Mouse (Mus musculus) lung, postnatal 0 days (tissue): ENCODE data around the gene Eef1a2. TPM values are rescaled to one million over a fixed set of nuclear protein-coding genes. Genes with fewer than 3 reads are reported as not detected.
A peak's percentile ranks its signal among the peaks of the same experiment; 100 is the strongest.

ENCODE experiments used
- ATAC-seq: fragments of 200-750 bp; cut with Nextera tagmentation; 2 replicates; pipeline ENCODE4 v1.8.0; 2017; ENCODE audit warnings: moderate library complexity
- DNase-seq: peaks from one replicate; pipeline ENCODE4 v3.0.0-alpha.2; 2016; ENCODE audit warnings: low spot score
- H3K27ac ChIP-seq: fragments of 300-500 bp; sonication (generic); 2 replicates; pipeline ENCODE4 v1.5.1; 2014; ENCODE audit warnings: antibody characterized with exemption, mild to moderate bottlenecking, low read length, mixed read lengths
- H3K27me3 ChIP-seq: fragments of 300-500 bp; sonication (generic); replicated peaks from 2 replicates; pipeline ENCODE4 v1.6.1; 2014; ENCODE audit warnings: low read length, mixed read lengths; ENCODE audit not compliant: insufficient read depth
- H3K36me3 ChIP-seq: fragments of 300-500 bp; sonication (generic); 2 replicates; pipeline ENCODE4 v1.6.1; 2014; ENCODE audit warnings: low read length, mixed read lengths; ENCODE audit not compliant: insufficient read depth
- H3K4me1 ChIP-seq: fragments of 300-500 bp; sonication (generic); 2 replicates; pipeline ENCODE4 v1.6.1; 2014; ENCODE audit warnings: antibody characterized with exemption, low read depth, low read length, mixed read lengths; ENCODE audit not compliant: insufficient read depth
- H3K4me2 ChIP-seq: fragments of 300-500 bp; sonication (generic); replicated peaks from 2 replicates; pipeline ENCODE4 v1.6.1; 2014; ENCODE audit warnings: low read depth, mild to moderate bottlenecking, low read length, moderate library complexity, mixed read lengths
- H3K4me3 ChIP-seq: fragments of 300-500 bp; sonication (generic); 2 replicates; pipeline ENCODE4 v1.5.1; 2014; ENCODE audit warnings: low read depth, low read length
- H3K9ac ChIP-seq: fragments of 300-500 bp; sonication (generic); replicated peaks from 2 replicates; pipeline ENCODE4 v1.6.1; 2014; ENCODE audit warnings: low read depth, mild to moderate bottlenecking
- H3K9me3 ChIP-seq: fragments of 300-500 bp; sonication (generic); 2 replicates; pipeline ENCODE4 v1.6.1; 2016; ENCODE audit warnings: low read length, mixed read lengths
- CTCF ChIP-seq: IDR thresholded peaks from 2 replicates; pipeline ENCODE4 v1.5.1; 2016; ENCODE audit warnings: antibody characterized with exemption, mild to moderate bottlenecking
- EP300 ChIP-seq: IDR thresholded peaks from 2 replicates; pipeline ENCODE4 v1.6.1; 2016; ENCODE audit warnings: antibody characterized with exemption, mild to moderate bottlenecking, control low read depth
- WGBS: fragments of 180-500 bp; shearing (Covaris S2); extraction: QIAGEN DNeasy Blood & Tissue Kit; methylation state at CpG from one replicate; pipeline ENCODE4 v1.1.7; 2014; 5-methylcytosine and 5-hydroxymethylcytosine counted together
- polyA plus RNA-seq: library from polyadenylated mRNA; unstranded; fragments of >200 nt; fragmentation: Nextera tagmentation; extraction: Ambion mirVana; gene quantifications from 2 replicates; pipeline ENCODE4 v1.2.1, GENCODE M21; 2015

The Eef1a2 gene
- polyA plus RNA-seq, 1 experiment from 2014 or later = 0.14 TPM

DNA sequence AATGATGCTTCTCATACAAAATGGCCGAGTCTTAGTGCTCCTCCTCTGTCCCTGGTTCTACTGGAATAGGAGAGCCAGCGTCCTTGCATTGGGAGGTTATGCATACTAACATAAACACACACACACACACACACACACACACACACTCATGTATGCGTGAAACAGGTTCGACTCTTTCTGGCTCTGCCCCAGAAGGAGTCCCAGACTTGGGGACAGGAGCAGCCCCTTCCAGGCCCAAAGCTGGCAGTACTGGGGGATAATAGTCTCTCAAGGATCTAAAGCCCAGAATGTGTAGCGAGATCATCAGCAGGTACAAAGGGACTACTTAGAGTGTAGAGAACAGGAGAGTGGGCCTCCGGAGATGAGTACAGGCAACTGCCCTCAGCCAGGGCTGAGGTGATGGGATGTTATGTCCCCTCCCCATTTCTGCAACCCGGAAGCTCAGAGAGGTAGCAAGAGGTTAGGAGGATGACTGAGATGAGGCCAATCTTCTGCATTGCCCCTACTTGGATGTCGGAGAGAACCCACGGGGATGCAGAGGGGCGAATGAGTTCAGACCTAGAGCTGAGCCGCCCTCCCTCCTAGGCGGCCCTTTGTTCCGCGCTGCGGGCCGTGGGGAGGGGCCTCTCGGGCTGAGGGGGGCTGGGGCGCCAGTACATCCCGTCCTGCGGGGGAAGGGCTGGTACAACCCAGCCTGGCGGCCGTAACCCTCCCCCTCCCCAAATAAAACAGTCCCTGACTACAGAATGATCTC, 22.8 kb downstream of the Eef1a2 start:
- Histone ChIP-seq H3K9ac (no peak overlapping the region), H3K27me3 (peaks cover 30% of the 10 kb centered on the region), H3K27ac (no peak overlapping the region), H3K4me3 (no peak overlapping the region), H3K9me3 (no peaks in the 10 kb centered on the region), H3K4me2 (no peak overlapping the region), H3K36me3 (no peaks in the 10 kb centered on the region), H3K4me1 (0 out of 2 replicates have a peak, but pooled peaks cover 4% of the 10 kb centered on the region)
- 14% methylated on average over 13 of the region's 22 CpGs for WGBS
- DNase-seq = no peak
- ATAC-seq = no peak
- TF ChIP-seq EP300 (no peak), CTCF (no peak)

GRCm38 (mm10) chr2:181130245-181130644, 26.6 kb downstream of the Eef1a2 start:
- Histone ChIP-seq H3K27me3 (peaks cover 21% of the 10 kb centered on the region), H3K4me3 (no peak overlapping the region), H3K27ac (no peak overlapping the region), H3K9me3 (no peaks in the 10 kb centered on the region), H3K4me2 (no peak overlapping the region), H3K4me1 (0 out of 2 replicates have a peak, but pooled peaks cover 4% of the 10 kb centered on the region), H3K9ac (no peak overlapping the region), H3K36me3 (no peaks in the 10 kb centered on the region)
- DNase-seq (no peak), ATAC-seq (no peak)
- 56% methylated on average over 4 of the region's 4 CpGs for WGBS
- TF ChIP-seq CTCF (no peak), EP300 (no peak)

DNA sequence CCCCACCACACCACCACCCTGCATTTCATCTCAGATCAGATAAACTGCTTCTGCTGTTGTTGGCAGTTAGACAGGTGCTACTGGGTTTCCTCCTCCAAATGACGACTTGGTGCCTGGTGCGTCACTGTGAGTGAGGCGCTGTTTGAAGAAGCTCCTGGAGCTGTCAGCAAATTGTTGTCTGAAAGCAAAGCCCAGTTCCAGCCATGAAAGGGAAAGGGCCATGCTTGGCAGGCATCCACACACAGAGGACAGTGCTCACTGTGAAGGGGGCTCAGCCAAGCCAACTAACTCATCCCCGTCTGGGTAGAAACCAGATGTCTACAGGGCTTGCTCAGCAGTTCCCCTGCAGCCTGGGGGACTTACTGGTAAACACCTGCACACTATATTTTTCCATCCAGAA, 27.9 kb downstream of the Eef1a2 start:
- no peak overlapping the region for H3K4me3 ChIP-seq
- no peak for ATAC-seq
- H3K9me3 ChIP-seq = no peaks in the 10 kb centered on the region
- TF ChIP-seq EP300 (no peak), CTCF (no peak)
- H3K4me2 ChIP-seq = no peak overlapping the region
- H3K27me3 ChIP-seq = peaks cover 8% of the 10 kb centered on the region; the same call in 1 of the 2 replicates
- whole genome bisulfite sequencing = 73% methylated on average over 4 of the region's 4 CpGs
- no peaks in the 10 kb centered on the region for H3K4me1 ChIP-seq
- no peak for DNase-seq
- no peaks in the 10 kb centered on the region for H3K36me3 ChIP-seq
- H3K9ac ChIP-seq = no peak overlapping the region
- H3K27ac ChIP-seq = no peak overlapping the region

GRCm38 (mm10) chr2:181127786-181128185, 29.0 kb downstream of the Eef1a2 start:
- ATAC-seq (no peak), DNase-seq (no peak)
- H3K9me3 ChIP-seq = no peaks in the 10 kb centered on the region
- H3K27me3 ChIP-seq = 0 out of 2 replicates have a peak, but pooled peaks cover under 1% of the 10 kb centered on the region
- no peak overlapping the region for H3K27ac ChIP-seq
- 41% methylated on average over 3 of the region's 3 CpGs for WGBS
- no peak overlapping the region for H3K4me3 ChIP-seq
- no peak overlapping the region for H3K4me2 ChIP-seq
- H3K9ac ChIP-seq = no peak overlapping the region
- TF ChIP-seq EP300 (no peak), CTCF (no peak)
- no peaks in the 10 kb centered on the region for H3K36me3 ChIP-seq
- H3K4me1 ChIP-seq = no peaks in the 10 kb centered on the region

GRCm38 (mm10) chr2:181125726-181126455, 30.9 kb downstream of the Eef1a2 start:
- Histone ChIP-seq H3K9me3 (no peaks in the 10 kb centered on the region), H3K4me1 (no peaks in the 10 kb centered on the region), H3K4me2 (no peak overlapping the region), H3K4me3 (no peak overlapping the region), H3K27ac (no peak overlapping the region), H3K36me3 (no peaks in the 10 kb centered on the region), H3K27me3 (no peaks in the 10 kb centered on the region), H3K9ac (no peak overlapping the region)
- ATAC-seq = no peak
- DNase-seq = peak; percentile 6
- TF ChIP-seq EP300 (no peak), CTCF (no peak)
- WGBS = 33% methylated on average over 7 of the region's 7 CpGs

DNA sequence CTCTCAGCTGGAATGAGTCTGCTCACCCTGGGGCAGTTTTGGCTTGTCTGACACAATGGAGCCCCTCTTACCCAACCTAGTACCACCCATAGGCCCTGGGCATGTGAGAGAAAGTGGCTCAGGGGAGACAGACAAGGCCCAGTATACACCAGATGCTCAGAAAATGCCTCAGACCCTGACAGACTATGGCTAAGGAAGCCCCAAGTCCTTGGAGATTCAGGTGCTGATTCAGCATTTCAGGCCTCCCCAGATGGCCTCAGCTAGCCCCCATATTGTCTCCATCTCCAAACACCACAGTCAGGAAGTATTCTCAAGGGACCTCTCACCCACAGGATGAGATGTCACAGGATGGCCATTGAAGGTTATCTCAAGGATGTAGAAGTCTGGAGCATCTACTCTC, 34.2 kb downstream of the Eef1a2 start:
- Histone ChIP-seq H3K9me3 (no peaks in the 10 kb centered on the region), H3K4me2 (no peak overlapping the region), H3K36me3 (no peaks in the 10 kb centered on the region), H3K27me3 (no peaks in the 10 kb centered on the region), H3K4me3 (no peak overlapping the region), H3K4me1 (no peaks in the 10 kb centered on the region), H3K9ac (no peak overlapping the region), H3K27ac (no peak overlapping the region)
- ATAC-seq (no peak), DNase-seq (no peak)
- TF ChIP-seq EP300 (no peak), CTCF (no peak)
